Mouse (Mus musculus) small intestine, adult 2 months (tissue): ENCODE measurements around the gene Eif1.

ENCODE experiments used
- CTCF ChIP-seq: fragments of 200-500 bp; IDR thresholded peaks from 2 replicates; pipeline ENCODE4 v1.5.1; 2012; ENCODE audit warnings: low read depth, mild to moderate bottlenecking, control low read depth, inconsistent platforms, low read length, moderate library complexity, mixed read lengths; ENCODE audit not compliant: insufficient replicate concordance, insufficient read length; ENCODE audit errors: extremely low read depth
- POLR2A ChIP-seq: fragments of 200-500 bp; IDR thresholded peaks from 2 replicates; pipeline ENCODE4 v1.6.1; 2012; ENCODE audit warnings: low read depth, mild to moderate bottlenecking, control low read depth, inconsistent platforms, low read length, moderate library complexity

DNA sequence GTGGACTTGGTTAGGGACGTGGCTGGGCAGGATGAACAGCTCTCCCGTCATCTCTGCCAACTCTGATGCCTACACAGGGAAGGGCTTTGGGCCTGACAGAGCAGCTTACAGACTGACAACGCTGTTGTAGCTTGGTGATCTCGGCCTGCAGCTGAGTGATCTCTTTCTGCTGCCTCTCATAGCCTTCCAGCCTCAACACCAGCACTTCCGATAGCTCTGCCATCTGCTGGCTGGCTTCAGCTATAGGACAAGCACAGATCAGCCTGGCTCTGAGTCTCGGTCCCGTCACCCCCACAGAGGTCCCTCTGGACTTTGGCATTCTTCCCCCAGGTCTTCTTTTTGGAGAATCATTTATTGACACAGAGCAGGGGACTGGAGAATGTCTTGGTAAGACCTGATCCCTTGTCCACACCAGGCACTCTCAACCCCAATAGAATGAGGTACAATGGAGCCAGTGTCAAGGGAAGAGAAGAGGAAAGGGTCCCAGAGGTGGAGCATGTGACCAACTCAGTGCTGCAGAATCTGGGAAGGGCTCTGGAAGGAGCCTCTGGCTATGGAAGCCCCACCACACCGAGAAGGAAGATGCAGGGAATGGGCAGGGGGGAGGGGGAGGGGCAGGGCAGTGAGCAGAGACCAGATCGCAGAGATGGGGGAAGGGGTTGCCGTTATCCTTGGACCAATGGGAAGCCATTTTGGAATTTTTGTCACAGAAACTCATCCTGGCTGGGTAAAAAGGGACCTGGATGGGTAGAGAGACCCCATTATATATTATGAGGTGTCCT, 32.6 kb downstream of the Eif1 start:
- TF ChIP-seq CTCF, result peak; percentile 16; the same call in 1 of the 2 replicates
- TF ChIP-seq POLR2A, result no peak
